Mouse (Mus musculus) midbrain, embryonic 15.5 days (tissue): ENCODE measurements around the gene Inpp5e. TPM values are rescaled to one million over a fixed set of nuclear protein-coding genes. Genes with fewer than 3 reads are reported as not detected.

ENCODE experiments used
- ATAC-seq: fragments of 200-750 bp; cut with Nextera tagmentation; replicated peaks from 2 replicates; pipeline ENCODE4 v1.8.0; 2017; ENCODE audit warnings: moderate TSS enrichment
- H3K27ac ChIP-seq: fragments of 300-500 bp; sonication (generic); 2 replicates; pipeline ENCODE4 v1.5.1; 2015; ENCODE audit warnings: mild to moderate bottlenecking, inconsistent platforms
- H3K27me3 ChIP-seq: fragments of 300-500 bp; sonication (generic); replicated peaks from 2 replicates; pipeline ENCODE4 v1.6.1; 2015; ENCODE audit warnings: inconsistent platforms
- H3K36me3 ChIP-seq: fragments of 300-500 bp; sonication (generic); replicated peaks from 2 replicates; pipeline ENCODE4 v1.6.1; 2015; ENCODE audit warnings: inconsistent platforms
- H3K4me1 ChIP-seq: fragments of 300-500 bp; sonication (generic); 2 replicates; pipeline ENCODE4 v1.6.1; 2015; ENCODE audit warnings: inconsistent platforms
- H3K4me2 ChIP-seq: fragments of 300-500 bp; sonication (generic); 2 replicates; pipeline ENCODE4 v1.6.1; 2015; ENCODE audit warnings: inconsistent platforms, mild to moderate bottlenecking, moderate library complexity
- H3K4me3 ChIP-seq: fragments of 300-500 bp; sonication (generic); 2 replicates; pipeline ENCODE4 v1.5.1; 2015; ENCODE audit warnings: mild to moderate bottlenecking, inconsistent platforms
- H3K9ac ChIP-seq: fragments of 300-500 bp; sonication (generic); 2 replicates; pipeline ENCODE4 v1.6.1; 2015; ENCODE audit warnings: mild to moderate bottlenecking, inconsistent platforms
- H3K9me3 ChIP-seq: fragments of 300-500 bp; sonication (generic); 2 replicates; pipeline ENCODE4 v1.6.1; 2016; ENCODE audit warnings: inconsistent platforms
- WGBS: fragments of 180-500 bp; shearing (Covaris S2); methylation state at CpG from one replicate; pipeline ENCODE4 v1.1.7; 2015; ENCODE audit warnings: mixed read lengths; 5-methylcytosine and 5-hydroxymethylcytosine counted together
- polyA plus RNA-seq: library from polyadenylated mRNA; unstranded; fragments of >200 nt; fragmentation: Nextera tagmentation; extraction: Ambion mirVana; gene quantifications from 2 replicates; pipeline ENCODE4 v1.2.1, GENCODE M21; 2015

Inpp5e gene
- polyA plus RNA-seq, 1 experiment from 2014 or later: 28.6 TPM

GRCm38 (mm10) chr2:26410091-26410490, 1.1 kb upstream of the Inpp5e start:
- H3K36me3 ChIP-seq: peaks cover 45% of the 10 kb centered on the region
- no peak overlapping the region for H3K27ac ChIP-seq
- no peaks in the 10 kb centered on the region for H3K27me3 ChIP-seq
- no peaks in the 10 kb centered on the region for H3K9me3 ChIP-seq
- H3K4me1 ChIP-seq: peaks cover 39% of the 10 kb centered on the region
- 73% methylated on average over 5 of the region's 5 CpGs for WGBS
- no peak overlapping the region for H3K4me2 ChIP-seq
- ATAC-seq: no peak
- H3K9ac ChIP-seq: no peak overlapping the region
- no peak overlapping the region for H3K4me3 ChIP-seq

- Histone ChIP-seq H3K27me3 (no peaks in the 10 kb centered on the region), H3K36me3 (peaks cover 41% of the 10 kb centered on the region; the same call in 1 of the 2 replicates), H3K9ac (peak overlapping the region; percentile 93; the same call in 1 of the 2 replicates)
These were observed 359 bp upstream of the Inpp5e start for GRCm38 (mm10) chr2:26409362-26409761.

GRCm38 (mm10) chr2:26403306-26403705, 5.7 kb downstream of the Inpp5e start:
- no peak overlapping the region for H3K4me3 ChIP-seq
- no peak for ATAC-seq
- H3K27me3 ChIP-seq: no peaks in the 10 kb centered on the region
- peaks cover 37% of the 10 kb centered on the region for H3K36me3 ChIP-seq
- H3K4me1 ChIP-seq: peaks cover 39% of the 10 kb centered on the region
- no peaks in the 10 kb centered on the region for H3K9me3 ChIP-seq
- H3K27ac ChIP-seq: no peak overlapping the region
- H3K4me2 ChIP-seq: no peak overlapping the region
- 82% methylated on average over 8 of the region's 8 CpGs for WGBS
- H3K9ac ChIP-seq: no peak overlapping the region

More at GRCm38 (mm10) chr2:26409362-26409761, 359 bp upstream of the Inpp5e start:
- H3K4me1 ChIP-seq: peaks cover 45% of the 10 kb centered on the region
- peak overlapping the region; percentile 85 for H3K4me2 ChIP-seq
- 59% methylated on average over 3 of the region's 3 CpGs for WGBS
- no peaks in the 10 kb centered on the region for H3K9me3 ChIP-seq
- H3K4me3 ChIP-seq: peak overlapping the region; percentile 94
- no peak overlapping the region for H3K27ac ChIP-seq
- ATAC-seq: peak; percentile 24; the same call in 1 of the 2 replicates

- ATAC-seq: no peak
- Histone ChIP-seq H3K4me1 (peaks cover 28% of the 10 kb centered on the region), H3K36me3 (peaks cover 42% of the 10 kb centered on the region), H3K4me3 (no peak overlapping the region), H3K27me3 (no peaks in the 10 kb centered on the region), H3K4me2 (no peak overlapping the region), H3K9me3 (no peaks in the 10 kb centered on the region), H3K9ac (no peak overlapping the region), H3K27ac (no peak overlapping the region)
- WGBS: 94% methylated on average over 1 of the region's 1 CpGs
These were observed 6.7 kb downstream of the Inpp5e start for GRCm38 (mm10) chr2:26402265-26402664.

GRCm38 (mm10) chr2:26401023-26401422, 8.0 kb downstream of the Inpp5e start:
- Histone ChIP-seq H3K27ac (no peak overlapping the region), H3K36me3 (peaks cover 54% of the 10 kb centered on the region), H3K9ac (no peak overlapping the region), H3K4me3 (no peak overlapping the region), H3K9me3 (no peaks in the 10 kb centered on the region), H3K27me3 (no peaks in the 10 kb centered on the region), H3K4me1 (peaks cover 16% of the 10 kb centered on the region), H3K4me2 (no peak overlapping the region)
- 89% methylated on average over 4 of the region's 4 CpGs for whole genome bisulfite sequencing
- no peak for ATAC-seq

- Histone ChIP-seq H3K27ac (no peak overlapping the region), H3K9me3 (no peaks in the 10 kb centered on the region), H3K27me3 (no peaks in the 10 kb centered on the region), H3K4me2 (no peak overlapping the region), H3K9ac (no peak overlapping the region), H3K4me3 (no peak overlapping the region), H3K4me1 (peaks cover 8% of the 10 kb centered on the region), H3K36me3 (peaks cover 61% of the 10 kb centered on the region)
- ATAC-seq: no peak
- 91% methylated on average over 5 of the region's 5 CpGs for WGBS
These were observed 8.7 kb downstream of the Inpp5e start for GRCm38 (mm10) chr2:26400296-26400695.

GRCm38 (mm10) chr2:26399647-26400046, 9.4 kb downstream of the Inpp5e start:
- ATAC-seq: no peak
- Histone ChIP-seq H3K36me3 (peaks cover 67% of the 10 kb centered on the region), H3K4me2 (no peak overlapping the region)

GRCm38 (mm10) chr2:26398978-26399377, 10.0 kb downstream of the Inpp5e start:
- 89% methylated on average over 8 of the region's 8 CpGs for WGBS
- no peaks in the 10 kb centered on the region for H3K4me1 ChIP-seq

More at GRCm38 (mm10) chr2:26399647-26400046, 9.4 kb downstream of the Inpp5e start:
- no peak overlapping the region for H3K27ac ChIP-seq
- peaks cover 2% of the 10 kb centered on the region for H3K4me1 ChIP-seq
- H3K27me3 ChIP-seq: no peaks in the 10 kb centered on the region
- H3K4me3 ChIP-seq: no peak overlapping the region
- H3K9ac ChIP-seq: no peak overlapping the region
- 91% methylated on average over 5 of the region's 5 CpGs for WGBS
- no peaks in the 10 kb centered on the region for H3K9me3 ChIP-seq

GRCm38 (mm10) chr2:26391617-26392016, 17.4 kb downstream of the Inpp5e start:
- Histone ChIP-seq H3K9ac (no peak overlapping the region), H3K27me3 (no peaks in the 10 kb centered on the region), H3K27ac (no peak overlapping the region), H3K4me1 (peaks cover 23% of the 10 kb centered on the region), H3K4me2 (no peak overlapping the region), H3K4me3 (no peak overlapping the region), H3K9me3 (no peaks in the 10 kb centered on the region), H3K36me3 (peaks cover 60% of the 10 kb centered on the region)
- ATAC-seq: no peak
- 91% methylated on average over 6 of the region's 6 CpGs for WGBS

More at GRCm38 (mm10) chr2:26398978-26399377, 10.0 kb downstream of the Inpp5e start:
- Histone ChIP-seq H3K9me3 (no peaks in the 10 kb centered on the region), H3K27me3 (no peaks in the 10 kb centered on the region), H3K36me3 (peaks cover 73% of the 10 kb centered on the region), H3K4me2 (no peak overlapping the region), H3K27ac (no peak overlapping the region), H3K4me3 (no peak overlapping the region), H3K9ac (no peak overlapping the region)
- ATAC-seq: no peak; the same call in 1 of the 2 replicates

GRCm38 (mm10) chr2:26390954-26391353, 18.0 kb downstream of the Inpp5e start:
- H3K27ac ChIP-seq: no peak overlapping the region
- no peaks in the 10 kb centered on the region for H3K9me3 ChIP-seq
- no peaks in the 10 kb centered on the region for H3K27me3 ChIP-seq
- peaks cover 60% of the 10 kb centered on the region for H3K36me3 ChIP-seq
- H3K4me1 ChIP-seq: peaks cover 23% of the 10 kb centered on the region
- H3K9ac ChIP-seq: no peak overlapping the region
- 89% methylated on average over 3 of the region's 3 CpGs for WGBS
- no peak overlapping the region for H3K4me3 ChIP-seq
- H3K4me2 ChIP-seq: peak overlapping the region; percentile 5; the same call in 1 of the 2 replicates
- no peak for ATAC-seq

GRCm38 (mm10) chr2:26389154-26389690, 19.8 kb downstream of the Inpp5e start, which contains the start of the genes Entr1 and Pmpca:
Entr1 (minus strand) TSS chr2:26389316.
Pmpca (plus strand) TSS chr2:26389339.
- Histone ChIP-seq H3K9ac (peak within 1 kb of the TSS; percentile 90), H3K4me1 (peaks cover 23% of the 10 kb centered on the region), H3K36me3 (peaks cover 60% of the 10 kb centered on the region), H3K9me3 (no peaks in the 10 kb centered on the region), H3K4me3 (peak within 1 kb of the TSS; percentile 86), H3K27ac (peak within 1 kb of the TSS; percentile 77), H3K27me3 (no peaks in the 10 kb centered on the region), H3K4me2 (peak within 1 kb of the TSS; percentile 96)
- under 1% methylated on average over 60 of the region's 60 CpGs for WGBS
- ATAC-seq: peak; percentile 93

- peak; percentile 59 for ATAC-seq
These were observed 20.3 kb downstream of the Inpp5e start for GRCm38 (mm10) chr2:26388682-26389153.

GRCm38 (mm10) chr2:26387713-26388112, 21.3 kb downstream of the Inpp5e start:
- peak overlapping the region; percentile 96 for H3K4me2 ChIP-seq
- no peak overlapping the region for H3K9ac ChIP-seq
- peak overlapping the region; percentile 86 for H3K4me3 ChIP-seq
- WGBS: 93% methylated on average over 3 of the region's 3 CpGs
- H3K9me3 ChIP-seq: no peaks in the 10 kb centered on the region
- ATAC-seq: no peak
- no peaks in the 10 kb centered on the region for H3K27me3 ChIP-seq
- H3K36me3 ChIP-seq: peaks cover 56% of the 10 kb centered on the region
- peaks cover 23% of the 10 kb centered on the region for H3K4me1 ChIP-seq
- H3K27ac ChIP-seq: no peak overlapping the region

More at GRCm38 (mm10) chr2:26388682-26389153, 20.3 kb downstream of the Inpp5e start:
- under 1% methylated on average over 45 of the region's 45 CpGs for WGBS
- peak overlapping the region; percentile 90 for H3K9ac ChIP-seq
- peak overlapping the region; percentile 77 for H3K27ac ChIP-seq
- peak overlapping the region; percentile 96 for H3K4me2 ChIP-seq
- peaks cover 23% of the 10 kb centered on the region for H3K4me1 ChIP-seq
- H3K4me3 ChIP-seq: peak overlapping the region; percentile 86
- H3K36me3 ChIP-seq: peaks cover 59% of the 10 kb centered on the region
- H3K27me3 ChIP-seq: no peaks in the 10 kb centered on the region
- no peaks in the 10 kb centered on the region for H3K9me3 ChIP-seq
